Comparison of ENCODE assay signal across 29 mouse cellular contexts in the genomic region with DNA sequence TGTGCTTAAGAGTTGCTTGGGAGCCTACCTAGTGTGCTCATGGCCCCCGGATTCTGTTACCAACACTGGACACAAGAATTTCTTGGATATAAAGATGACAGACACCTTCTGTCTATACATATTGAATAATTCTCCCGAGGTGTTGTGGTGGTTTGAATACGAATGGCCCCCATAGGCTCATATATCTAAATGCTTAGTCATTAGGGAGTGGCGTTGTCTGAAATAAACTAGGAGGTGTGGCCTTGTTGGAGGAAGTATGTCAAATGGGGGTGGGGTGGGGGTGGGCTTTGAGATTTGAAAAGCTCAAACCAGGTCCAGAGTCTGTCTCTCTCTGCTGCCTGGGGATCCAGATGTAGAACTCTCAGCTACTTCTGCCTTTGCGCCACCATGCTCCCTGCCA.
"Had no signal": no experiment of that assay in that cellular context is flagged by ENCODE, and none has a peak within 500 bp of the region (broad histone marks: within the 10 kb centered on the region; RNA-seq: fewer than 3 reads in every experiment).

No protein-coding gene starts in this region.

- H3K27ac ChIP-seq: heart, embryonic 13.5 days; heart, embryonic 15.5 days; hindbrain, embryonic 10.5 days; hindbrain, embryonic 12.5 days; hindbrain, embryonic 13.5 days; hindbrain, embryonic 14.5 days; hindbrain, embryonic 15.5 days; hindbrain, postnatal 0 days; intestine, embryonic 15.5 days; kidney, embryonic 15.5 days; kidney, postnatal 0 days; layer of hippocampus, adult 2 months; left cerebral cortex, adult 2 months had no signal

- H3K9me3 ChIP-seq: heart, embryonic 12.5 days; heart, embryonic 13.5 days; heart, embryonic 15.5 days; hindbrain, embryonic 10.5 days; hindbrain, embryonic 12.5 days; hindbrain, embryonic 13.5 days; hindbrain, embryonic 15.5 days; intestine, embryonic 15.5 days; kidney, embryonic 15.5 days had no signal

- DNase-seq: heart, postnatal 10 days; heart, postnatal 14 days; heart, postnatal 36 days; heart, postnatal 4 days; kidney, adult 11 months; kidney, adult 18-20 months; kidney, adult 8-10 months; kidney, adult 9 months; kidney, postnatal 10 days; kidney, postnatal 14 days; kidney, postnatal 25 days; kidney, postnatal 36 days; kidney, postnatal 4 days; layer of hippocampus, adult 9-11 months; layer of hippocampus, postnatal 36 days had no signal

- H3K4me1 ChIP-seq: heart, embryonic 12.5 days; heart, embryonic 13.5 days; heart, embryonic 15.5 days; hindbrain, embryonic 10.5 days; hindbrain, embryonic 12.5 days; hindbrain, embryonic 13.5 days; hindbrain, embryonic 15.5 days; intestine, embryonic 15.5 days had no signal

- H3K4me3 ChIP-seq: heart, embryonic 12.5 days; heart, embryonic 13.5 days; heart, embryonic 15.5 days; hindbrain, embryonic 10.5 days; hindbrain, embryonic 12.5 days; hindbrain, embryonic 13.5 days; hindbrain, embryonic 15.5 days; intestine, embryonic 15.5 days; kidney, embryonic 15.5 days; layer of hippocampus, adult 2 months; left cerebral cortex, adult 2 months had no signal

- H3K27me3 ChIP-seq: hindbrain, embryonic 15.5 days; intestine, embryonic 15.5 days had no signal

- H3K36me3 ChIP-seq: heart, embryonic 12.5 days; heart, embryonic 13.5 days; heart, embryonic 15.5 days; hindbrain, embryonic 10.5 days; hindbrain, embryonic 12.5 days; hindbrain, embryonic 13.5 days; hindbrain, embryonic 15.5 days; intestine, embryonic 15.5 days; kidney, embryonic 15.5 days had no signal

- H3K9ac ChIP-seq: heart, embryonic 12.5 days; heart, embryonic 13.5 days; heart, embryonic 15.5 days; hindbrain, embryonic 12.5 days; hindbrain, embryonic 13.5 days; hindbrain, embryonic 14.5 days; hindbrain, embryonic 15.5 days; intestine, embryonic 15.5 days; kidney, embryonic 15.5 days had no signal
